Mouse (Mus musculus) cerebellum, postnatal 14 days (tissue): Measurements from ENCODE around the gene Hfm1.

ENCODE experiments used
- DNase-seq, 2 experiments: peaks; one replicate each; pipeline ENCODE4 v3.0.0; 2021; ENCODE audit warnings: mixed read lengths in 2 of 2

Hfm1 gene

DNA sequence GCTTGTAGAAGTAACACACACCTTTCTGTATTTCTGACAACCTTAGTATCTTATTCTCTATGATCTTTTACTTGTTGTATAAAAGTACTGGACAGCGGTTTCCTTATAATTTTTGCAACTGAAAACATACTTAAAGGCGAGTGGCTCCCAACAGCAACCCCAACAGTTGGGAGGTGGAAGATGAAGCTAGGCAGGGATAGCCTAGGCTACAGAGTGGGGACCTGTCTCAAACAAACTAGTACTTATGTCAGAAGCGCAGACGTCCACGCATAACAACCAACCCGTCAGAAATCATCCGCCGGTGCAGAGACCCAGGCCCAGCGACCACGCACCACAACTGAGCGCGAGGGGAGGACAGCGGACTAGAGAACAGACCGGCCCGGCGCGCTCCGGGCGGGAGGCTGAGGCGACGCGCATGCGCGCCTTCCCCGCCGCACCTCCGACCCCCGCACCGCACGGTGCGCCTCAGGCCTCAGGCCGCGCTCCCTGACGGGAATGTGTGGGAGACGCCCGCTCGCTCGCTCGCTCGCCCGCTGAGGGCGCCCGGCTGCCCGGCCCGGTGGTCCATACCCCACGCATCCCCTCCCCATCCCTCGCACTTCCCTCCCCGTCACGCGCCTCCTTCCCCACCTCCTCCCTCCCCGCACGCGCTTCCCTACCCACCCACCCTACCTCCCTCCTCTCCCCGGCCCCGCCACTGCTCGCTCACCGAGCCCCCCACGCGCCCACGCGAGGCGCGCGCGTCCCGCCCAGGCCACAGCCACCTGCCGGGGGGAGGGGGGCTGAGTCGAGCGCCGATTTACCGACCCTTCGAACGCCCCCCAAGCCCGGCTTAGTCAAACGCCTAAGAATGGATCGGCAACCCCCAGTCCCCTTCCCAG is at the start of gene Hfm1:
Gene Hfm1, minus strand, starts transcription at position 834 of the 881 bp plus-strand sequence.
- peak; percentile 78 to 88 for DNase-seq

DNA sequence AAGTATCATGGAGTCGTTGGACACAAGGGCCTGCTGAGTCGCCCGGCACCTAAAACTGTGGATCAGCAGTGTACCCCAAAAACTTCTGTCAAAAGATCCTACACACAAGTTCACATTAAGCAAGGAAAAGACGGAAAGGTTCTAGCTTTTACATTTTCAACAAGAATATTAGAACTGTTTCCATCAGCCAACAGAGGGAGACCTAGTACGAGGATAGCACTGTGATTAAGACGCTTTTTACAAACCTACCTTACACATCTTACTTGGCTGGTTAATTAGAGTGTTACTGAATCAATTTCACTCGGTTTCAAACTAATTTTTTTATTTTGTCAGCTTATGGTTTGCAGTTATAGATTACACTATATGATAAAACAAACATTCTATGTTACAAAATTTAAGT is 47.8 kb upstream of the Hfm1 start:
- no peak for DNase-seq

DNA sequence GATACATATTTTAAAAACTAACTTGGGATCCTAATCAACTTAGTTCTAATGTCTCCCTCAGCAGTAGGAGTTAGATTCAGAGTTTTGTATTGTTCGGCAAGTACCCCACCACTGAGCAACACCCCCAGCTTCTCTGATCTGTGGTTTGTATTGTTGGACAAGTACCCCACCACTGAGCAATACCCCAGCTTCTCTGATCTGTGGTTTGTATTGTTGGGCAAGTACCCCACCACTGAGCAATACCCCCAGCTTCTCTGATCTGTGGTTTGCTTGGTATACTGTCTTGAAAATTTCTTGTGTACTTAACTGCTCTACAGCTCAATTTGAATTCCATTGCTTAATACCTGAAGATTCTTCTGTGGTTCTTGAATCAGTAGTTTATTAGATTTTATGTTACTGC is 41.5 kb upstream of the Hfm1 start:
- no peak for DNase-seq

DNA sequence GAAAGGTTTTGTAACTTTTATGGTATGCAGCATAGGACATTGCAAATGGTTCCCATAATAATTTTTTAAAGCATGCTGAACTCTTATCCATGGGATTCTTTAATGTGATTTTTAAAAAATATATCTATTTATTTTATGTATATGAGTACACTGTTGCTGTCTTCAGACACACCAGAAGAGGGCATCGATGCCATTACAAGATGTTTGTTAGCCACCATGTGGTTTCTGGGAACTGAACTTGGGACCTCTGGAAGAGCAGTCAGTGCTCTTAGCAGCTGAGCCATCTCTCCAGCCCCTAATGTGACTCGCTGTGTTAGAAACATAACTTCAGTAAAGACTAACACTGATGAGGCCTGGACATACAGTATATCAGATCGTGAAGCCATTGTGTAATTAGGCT is 40.3 kb upstream of the Hfm1 start:
- DNase-seq = no peak

DNA sequence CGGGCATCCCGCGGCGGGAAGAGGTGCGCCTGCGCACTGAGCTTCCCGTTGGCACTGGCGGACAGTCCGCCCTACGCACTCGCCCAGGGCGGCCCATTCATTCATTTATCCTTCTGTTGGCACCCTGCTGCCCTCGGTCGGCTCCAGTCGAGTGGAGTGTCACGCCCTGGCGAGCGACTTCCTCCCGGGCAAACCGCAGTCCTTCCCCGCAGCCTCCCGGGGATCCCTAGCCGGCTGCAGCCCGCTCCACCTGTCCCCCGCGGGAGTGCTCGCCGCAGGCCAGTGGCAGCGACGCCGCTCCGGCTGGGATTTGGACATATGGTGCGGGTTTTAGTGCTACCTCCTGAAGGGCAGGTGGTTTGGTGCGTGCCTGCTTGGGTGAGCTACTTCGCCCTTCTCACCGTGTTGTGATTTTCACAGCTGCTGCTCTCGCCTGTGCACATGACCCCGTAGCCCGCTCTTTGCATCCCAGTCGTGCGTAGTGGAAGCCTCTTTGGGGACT is 38.4 kb upstream of the Hfm1 start:
- DNase-seq = no peak

DNA sequence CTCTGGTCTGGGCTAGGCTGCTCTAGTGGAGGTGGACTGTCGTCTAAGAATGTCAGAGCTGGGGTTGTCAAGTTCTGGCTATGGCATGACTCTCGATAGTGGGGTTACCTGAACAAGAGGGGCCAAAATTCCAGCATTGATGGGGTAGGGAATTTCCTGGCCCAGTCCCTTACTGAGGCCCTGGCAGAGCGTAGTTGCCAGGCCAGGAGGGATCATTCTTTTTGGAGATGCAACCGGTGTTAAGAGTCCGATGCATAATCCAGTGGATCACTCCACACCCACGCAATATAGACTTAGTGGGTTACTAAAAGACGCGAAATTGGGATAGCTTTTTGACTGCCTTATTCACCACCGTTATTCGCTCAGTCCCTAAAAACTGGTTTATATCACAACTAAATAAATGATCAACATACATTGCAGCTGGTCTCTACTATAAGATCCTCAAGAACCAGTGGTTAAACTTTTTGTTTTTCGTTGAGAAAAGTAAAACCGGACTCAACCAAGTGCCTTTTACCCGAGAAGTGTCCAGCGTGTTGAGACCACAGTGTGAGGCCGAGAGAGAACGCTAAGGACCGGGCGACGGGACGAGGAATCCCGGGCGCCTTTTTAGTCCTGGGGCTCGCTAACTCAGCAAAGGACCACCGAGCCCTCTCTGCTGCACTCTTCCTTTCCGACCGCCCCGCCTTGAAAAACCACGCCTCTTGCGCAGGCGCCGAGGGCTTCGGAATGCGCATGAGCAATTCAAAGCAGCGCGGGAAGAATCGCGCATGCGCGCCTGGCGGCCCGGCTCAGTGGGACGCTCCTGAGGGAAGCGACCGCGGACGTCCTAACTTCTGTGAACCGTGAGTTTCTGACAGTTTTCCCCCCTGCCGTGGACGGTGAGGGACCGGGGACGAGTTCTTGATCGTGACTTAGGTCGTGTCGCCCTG is 37.7 kb upstream of the Hfm1 start, which contains the start of gene Cdc7:
Gene Cdc7, plus strand, starts transcription at position 739 of the 929 bp plus-strand sequence.
- DNase-seq = peak; percentile 96 to 97

DNA sequence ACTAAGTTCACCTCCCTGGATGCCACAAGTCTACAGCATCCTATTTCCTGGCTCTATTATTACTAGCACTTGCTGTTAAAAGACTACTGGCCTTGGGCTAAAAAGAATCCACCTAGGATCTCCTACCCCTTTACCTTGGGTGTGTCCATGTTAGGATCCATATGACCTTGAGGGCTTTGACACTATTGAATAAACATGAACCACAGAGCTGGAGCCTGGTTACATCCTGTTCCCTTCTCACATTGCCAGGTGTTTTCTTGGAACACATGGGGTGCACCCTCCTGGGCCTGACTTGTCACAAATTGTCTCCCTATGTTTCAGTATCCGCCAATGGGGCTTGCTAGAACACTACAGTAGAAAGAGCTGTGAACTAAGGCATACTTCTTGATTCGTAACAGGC is 34.3 kb upstream of the Hfm1 start:
- DNase-seq = no peak

DNA sequence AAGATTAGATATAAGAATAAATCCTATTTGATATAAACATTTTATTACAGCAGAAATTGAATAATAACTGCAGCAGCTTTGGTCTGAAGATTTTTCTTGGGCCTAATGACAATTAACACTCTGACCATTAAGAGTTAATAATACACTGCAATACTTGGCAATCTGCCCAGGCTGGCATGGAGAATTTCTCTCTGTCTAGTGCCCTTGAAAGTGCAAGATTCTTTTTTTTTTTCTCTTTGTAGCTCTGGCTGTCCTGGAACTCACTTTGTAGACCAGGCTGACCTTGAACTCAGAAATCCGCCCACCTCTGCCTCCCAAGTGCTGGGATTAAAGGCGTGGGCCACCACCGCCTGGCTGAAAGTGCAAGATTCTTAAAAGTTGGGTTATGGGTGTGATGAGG is 32.9 kb upstream of the Hfm1 start:
- peak; percentile 35 to 61 for DNase-seq

DNA sequence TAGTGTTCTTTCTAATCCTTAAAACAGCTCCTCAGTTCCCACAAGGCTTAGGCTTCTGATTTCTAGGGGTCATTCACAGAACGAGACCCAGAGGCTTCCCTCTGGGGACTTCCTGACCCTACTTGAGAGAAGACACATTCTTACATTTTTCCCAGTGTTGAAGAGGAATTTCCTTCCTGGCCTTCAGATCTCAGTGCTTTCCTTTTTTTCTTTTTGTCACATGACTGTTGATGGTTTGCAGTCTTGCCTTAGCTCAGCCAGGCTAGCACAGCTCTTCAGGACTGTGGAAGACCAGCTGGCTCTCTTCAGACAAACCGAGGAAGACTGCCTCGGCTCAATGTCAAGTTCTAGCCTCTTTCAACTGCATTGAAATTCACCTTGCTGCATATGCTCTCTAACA is 30.3 kb upstream of the Hfm1 start:
- DNase-seq = no peak

DNA sequence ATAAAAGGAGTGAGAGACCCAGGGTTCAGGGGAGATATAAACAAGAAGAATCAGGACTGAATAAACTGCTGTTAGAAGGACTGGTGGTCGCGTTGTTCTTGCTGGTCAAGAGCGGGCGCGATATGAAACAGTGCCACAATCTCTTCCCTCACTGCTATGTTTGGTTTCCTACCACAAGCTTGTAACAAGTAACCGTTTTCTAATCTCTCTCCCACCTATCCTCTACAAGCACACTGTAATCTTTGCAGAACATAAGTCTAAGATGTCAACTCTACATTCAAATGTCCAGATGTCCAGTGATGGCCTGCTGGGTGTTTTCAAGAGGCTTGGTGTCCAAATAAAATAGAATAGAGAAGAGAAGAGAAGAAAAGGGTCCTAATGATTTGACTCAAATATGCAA is 22.6 kb upstream of the Hfm1 start:
- DNase-seq = no peak

DNA sequence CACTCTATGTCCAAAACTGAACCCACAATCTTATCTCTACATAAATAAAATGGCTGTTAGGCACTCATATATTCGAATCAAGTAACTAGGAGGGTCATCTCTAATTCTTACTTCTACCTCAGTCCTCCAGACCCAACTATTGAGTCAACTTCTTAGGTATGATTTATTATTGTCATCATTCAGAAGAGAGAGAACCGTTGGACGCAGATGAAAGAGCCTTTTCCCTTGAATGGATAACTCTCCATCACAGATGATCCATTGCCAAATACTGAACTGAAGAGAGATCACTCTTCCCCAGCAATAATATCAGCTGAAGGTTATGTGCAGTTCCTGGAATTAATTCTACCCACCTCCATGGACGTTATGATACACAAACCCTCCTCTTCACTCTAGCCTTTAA is 20.2 kb upstream of the Hfm1 start:
- DNase-seq = no peak

DNA sequence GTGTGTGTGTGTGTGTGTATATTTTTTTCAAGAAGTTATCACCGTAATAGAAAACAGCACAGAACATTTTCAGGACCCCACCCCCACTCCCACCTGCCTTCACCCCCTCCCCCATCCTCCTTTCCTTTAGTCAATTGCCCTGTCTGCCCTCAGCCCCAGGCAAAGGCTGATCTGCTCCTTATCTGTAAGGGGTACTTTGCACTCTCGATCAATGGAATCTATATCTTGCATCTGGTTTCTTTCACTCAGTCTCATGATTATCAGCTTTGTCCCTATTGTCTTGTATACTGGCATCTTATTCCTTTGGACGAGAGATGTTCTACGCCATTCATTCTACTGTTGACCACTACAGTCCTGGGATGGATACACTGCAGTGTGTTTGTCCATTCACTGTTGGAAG is 1.9 kb upstream of the Hfm1 start:
- DNase-seq = no peak

DNA sequence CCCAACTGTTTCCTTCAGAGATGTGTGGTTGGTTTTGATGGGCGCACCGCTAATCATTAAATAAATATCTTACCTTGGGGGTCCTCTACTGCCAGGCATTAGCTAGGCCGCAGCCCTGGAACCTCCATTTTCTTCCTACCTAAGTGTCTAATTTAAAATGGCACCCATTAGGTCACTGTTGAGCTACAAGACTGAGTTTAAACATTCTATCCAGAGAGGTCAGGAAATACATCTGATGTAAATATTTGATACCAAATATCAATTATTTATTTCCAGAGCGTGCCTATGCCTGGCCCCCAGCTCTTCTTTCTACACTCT is 207 bp upstream of the Hfm1 start:
- no peak for DNase-seq

DNA sequence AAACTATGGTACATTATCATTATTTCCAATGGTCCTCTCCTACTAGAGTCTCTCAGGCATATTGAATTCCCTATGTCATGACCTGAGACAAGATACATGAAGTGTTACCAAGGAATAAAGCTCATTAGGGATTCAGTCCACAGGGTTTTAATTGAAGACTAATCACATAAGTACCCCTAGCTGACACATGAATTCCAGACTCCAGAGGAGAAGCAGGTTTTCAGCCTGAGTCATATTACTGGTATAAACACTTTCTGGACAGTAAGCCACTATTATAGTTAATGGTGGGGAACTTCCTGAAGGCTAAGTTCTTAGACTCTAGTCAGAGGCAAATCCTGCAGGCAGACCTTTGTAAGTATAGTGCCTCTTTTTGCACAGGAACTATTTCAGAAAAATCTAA is 6.8 kb downstream of the Hfm1 start:
- no peak for DNase-seq

DNA sequence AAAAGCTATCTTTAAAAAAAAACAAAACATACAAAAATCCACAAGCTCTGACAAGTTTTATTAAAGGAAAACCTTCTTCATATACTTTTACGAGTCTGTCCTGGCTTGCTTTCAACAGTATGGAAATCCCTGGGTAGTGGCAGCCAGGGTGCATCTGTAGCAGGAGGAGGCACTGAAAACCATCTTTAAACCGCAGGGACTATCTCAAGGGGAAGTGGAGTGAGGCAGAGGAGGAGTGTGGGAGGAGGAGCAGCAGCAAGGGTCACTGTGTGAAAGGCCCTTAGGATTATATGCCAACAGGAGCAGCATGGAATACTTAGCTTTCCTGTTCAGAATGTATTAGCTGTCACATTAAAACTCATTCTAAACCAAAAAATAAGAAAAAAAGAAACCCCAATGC is 29.2 kb downstream of the Hfm1 start:
- DNase-seq = no peak

DNA sequence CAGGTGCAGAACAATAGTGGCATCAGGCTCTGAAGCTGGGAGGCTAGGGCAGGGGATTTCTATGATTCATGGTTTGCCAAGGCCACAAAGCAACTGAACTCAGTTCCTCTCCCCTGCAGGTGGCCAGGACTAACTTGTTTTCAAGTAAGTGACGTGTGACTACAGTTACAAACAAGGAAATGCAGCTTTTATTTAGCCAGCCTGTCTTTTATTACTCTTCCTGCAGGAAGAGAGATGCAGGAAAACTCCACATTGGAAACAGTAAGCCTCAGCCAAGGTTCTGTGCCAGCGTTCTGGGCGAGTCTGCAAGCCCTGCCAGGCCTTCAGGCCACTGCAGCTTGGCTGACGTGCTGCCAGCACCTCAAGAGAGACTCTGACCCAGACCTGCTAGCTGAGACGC is 34.3 kb downstream of the Hfm1 start:
- DNase-seq = peak; percentile 92

DNA sequence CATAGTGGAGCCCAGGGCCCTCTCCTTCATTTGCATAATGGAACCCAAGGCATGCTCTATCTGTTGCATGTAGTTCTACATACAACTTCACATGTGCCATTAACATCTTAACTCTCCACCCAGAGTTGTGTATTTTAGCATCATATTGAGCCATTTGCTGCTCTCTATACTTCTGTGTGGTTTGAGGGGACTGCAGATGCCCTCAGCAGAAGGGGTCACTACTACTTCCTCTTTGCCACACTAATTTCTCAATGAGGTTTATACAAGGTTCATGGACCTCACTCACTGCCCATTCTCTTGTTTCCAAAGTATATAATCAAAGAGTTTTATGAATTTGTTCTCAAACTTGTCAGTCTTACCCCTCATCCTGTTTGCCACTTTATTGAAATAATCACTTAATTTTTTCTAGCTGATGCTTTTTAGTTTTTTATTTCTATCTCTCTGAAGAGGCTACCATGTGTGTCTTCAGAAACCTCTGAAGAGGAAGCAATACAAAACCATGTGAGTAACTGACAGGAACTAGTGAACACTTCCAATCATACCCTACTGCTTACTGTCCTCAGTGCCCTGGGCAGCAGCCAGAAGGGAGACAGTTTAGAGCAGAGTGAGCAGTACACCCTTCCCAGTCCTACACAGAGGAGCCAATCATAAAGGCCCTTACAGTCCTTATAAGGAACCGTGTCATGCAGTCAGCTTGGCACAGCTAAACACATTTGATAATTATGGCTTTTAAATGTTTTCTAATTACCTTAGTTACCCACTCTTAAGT is 38.6 kb downstream of the Hfm1 start:
- peak in 1 of 2 experiments; percentile 4 for DNase-seq

DNA sequence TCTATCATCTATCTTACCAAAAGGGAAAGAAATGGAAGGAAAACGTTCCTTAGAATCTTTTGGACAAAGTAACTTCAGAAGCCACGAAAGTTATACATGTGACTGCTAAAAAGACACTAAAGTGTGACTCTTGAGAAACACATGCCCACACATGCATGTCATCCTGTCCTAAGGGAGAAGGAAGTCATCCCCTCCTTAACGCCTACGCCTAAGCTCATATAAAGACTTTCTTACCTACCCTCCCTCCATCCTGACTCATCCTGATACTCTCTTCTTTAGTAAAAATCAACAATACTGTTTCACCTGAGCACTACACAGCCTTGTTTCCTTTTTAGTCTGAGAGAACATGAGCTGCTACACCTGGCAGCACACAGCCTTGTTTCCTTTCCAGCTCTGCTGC is 40.6 kb downstream of the Hfm1 start:
- no peak for DNase-seq

DNA sequence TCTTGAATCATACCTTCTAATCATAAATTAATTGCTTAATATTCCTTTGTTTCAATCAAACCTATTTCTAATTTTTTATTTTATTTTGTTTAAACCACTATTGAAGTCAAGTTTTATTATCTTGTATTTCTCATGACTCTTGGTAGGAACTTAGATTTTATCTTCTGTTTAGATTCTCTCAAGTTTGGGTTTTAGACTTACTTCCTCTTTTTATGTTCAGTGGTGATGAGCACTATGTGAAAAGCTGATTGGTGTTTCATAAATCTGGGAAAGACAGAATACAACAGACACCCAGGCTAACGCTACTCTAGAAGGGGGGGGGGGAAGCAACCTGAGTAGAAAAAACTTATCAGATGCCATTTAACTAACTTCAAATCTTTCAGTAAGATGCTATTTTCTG is 49.7 kb downstream of the Hfm1 start:
- no peak for DNase-seq

DNA sequence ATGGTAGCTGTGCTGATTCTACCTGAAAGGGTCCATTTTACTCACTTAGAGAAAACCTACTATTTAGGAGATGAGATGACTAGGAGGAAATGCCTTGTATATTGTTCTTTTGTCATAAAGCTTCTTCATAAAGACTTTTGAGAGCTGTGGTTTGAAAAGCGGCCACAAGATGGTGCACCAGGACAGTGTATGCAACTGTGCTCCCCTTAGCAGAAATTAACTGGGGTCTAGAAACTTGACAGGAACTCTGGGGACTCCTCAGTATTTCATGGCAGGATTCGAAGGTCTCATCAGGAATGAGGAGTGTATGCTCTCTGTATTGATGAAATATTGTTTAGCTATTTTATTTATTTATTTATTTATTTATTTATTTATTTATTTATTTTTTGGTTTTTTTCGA is 65.7 kb downstream of the Hfm1 start:
- DNase-seq = peak; percentile 81 to 83

DNA sequence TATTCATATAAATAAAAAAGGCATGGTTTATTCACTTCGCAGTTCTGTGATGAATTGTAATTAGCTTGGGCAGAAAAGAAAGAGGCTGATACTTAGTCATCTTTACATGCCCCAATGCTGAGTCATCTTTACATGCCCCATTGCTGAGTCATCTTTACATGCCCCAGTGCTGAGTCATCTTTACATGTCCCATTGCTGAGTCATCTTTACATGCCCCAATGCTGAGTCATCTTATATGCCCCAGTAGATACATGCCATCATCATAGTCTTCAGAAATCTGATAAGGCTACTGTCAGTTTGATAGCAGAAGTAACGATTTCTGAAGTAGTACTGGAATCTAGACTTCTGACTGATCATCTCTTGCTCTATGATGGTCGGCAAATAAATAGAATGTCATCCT is 72.8 kb downstream of the Hfm1 start:
- no peak for DNase-seq

DNA sequence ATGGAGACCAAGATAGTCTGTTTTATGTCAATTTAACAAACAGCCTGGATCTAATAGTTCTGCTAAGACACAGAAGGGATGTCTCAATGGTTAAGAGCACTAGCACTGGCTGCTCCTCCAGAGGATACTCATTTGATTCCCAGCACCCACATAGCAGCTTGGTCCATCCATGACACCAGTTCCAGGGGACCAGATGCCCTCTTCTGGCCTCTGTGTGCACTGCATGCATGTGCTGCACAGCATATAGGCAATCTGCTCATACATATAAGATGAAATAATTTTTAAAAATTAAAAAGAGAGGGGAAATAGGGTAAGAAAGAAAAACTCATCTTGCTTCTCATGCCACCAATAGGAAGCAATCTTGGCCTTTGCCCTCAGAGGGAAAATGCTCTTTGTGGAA is 79.1 kb downstream of the Hfm1 start:
- no peak for DNase-seq

DNA sequence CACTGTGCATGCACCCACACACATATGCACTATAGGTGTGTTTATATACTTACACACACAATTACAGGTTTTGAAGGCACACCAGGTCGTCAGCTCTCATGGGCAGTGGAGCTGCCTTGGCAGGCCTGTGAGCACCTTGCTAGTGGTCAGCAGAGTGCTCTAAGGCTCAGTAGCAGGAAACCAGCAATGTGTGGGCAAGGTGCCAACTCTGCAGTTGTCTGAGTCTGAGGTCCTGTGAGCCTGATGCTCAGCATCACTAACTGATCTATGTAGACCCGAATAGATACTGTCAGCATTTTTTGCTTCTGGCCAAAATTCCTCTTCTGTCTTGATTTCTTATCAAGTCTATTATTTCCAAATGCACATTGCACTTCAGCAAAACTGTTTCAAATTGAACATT is 82.2 kb downstream of the Hfm1 start:
- peak; percentile 26 to 33 for DNase-seq
